Mouse (Mus musculus): ENCODE data around the gene Slc39a7. TPM values are rescaled to one million over a fixed set of nuclear protein-coding genes. Genes with fewer than 3 reads are reported as not detected.

Gene Slc39a7
- polyA plus RNA-seq, 1 experiment = 57.2 TPM

DNA sequence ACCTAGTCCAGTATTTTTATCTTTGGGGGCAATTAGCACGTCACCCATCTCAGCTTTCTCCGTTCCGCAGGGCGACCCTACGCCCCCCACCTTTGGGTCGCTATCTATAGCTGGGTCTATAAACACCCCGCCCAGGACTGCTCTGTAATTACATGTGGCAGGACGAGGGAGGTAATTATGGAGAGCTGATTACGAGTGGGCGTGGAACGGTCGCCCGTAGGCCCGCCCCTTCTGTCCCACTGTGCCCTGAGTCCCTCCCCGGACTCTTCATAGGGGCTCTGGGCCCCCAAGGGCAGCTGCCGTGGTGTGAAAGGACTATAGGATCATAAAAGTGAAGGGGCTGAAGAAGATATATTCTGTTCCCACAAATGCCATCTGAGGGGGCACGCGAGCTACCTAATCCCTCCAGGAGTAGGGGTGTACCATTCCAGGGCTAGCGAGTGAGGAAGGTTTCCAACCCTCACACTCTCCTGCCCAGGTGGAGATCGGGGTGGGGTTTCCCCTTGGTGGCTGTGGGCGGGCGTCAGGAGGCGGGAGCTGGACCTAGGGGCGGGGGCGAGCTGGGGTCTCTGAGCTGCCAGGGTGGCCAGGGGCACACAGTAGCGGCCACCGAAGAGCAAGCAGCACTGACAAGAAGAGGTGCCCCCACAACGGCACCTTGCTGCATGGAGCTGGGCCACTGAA is 7.5 kb upstream of the Slc39a7 start, which contains the start of gene Col11a2:
TSS of gene Col11a2 (plus strand) at position 560 of the 684 bp plus-strand sequence.
- Histone ChIP-seq H3K9ac (ENCODE audit: low read depth, poor library complexity, severe bottlenecking) (peak within 1 kb of the TSS; percentile 6; the same call in 1 of the 2 replicates), H3K9me3 (replicated peaks; ENCODE audit: control insufficient read depth, insufficient read depth, low read length, poor library complexity, severe bottlenecking) (no peaks in the 10 kb centered on the region), H3K27ac (ENCODE audit: insufficient read depth, low read length) (no peak within 1 kb of the TSS), H3K4me3 (ENCODE audit: low read depth, low read length) (no peak within 1 kb of the TSS), H3K4me1 (ENCODE audit: control insufficient read depth, insufficient read depth, low read length) (no peaks in the 10 kb centered on the region), H3K36me3 (ENCODE audit: control insufficient read depth, insufficient read depth, low read length, poor library complexity, severe bottlenecking) (0 out of 2 replicates have a peak, but pooled peaks cover 13% of the 10 kb centered on the region), H3K27me3 (ENCODE audit: control insufficient read depth, insufficient read depth, low read length, poor library complexity, severe bottlenecking) (no peaks in the 10 kb centered on the region)
- TF ChIP-seq CTCF (IDR thresholded peaks at IDR 0.05; ENCODE audit: low read depth, low read length) (no peak), POLR2A (IDR thresholded peaks at IDR 0.05; ENCODE audit: insufficient read depth, low read length) (no peak), EP300 (IDR thresholded peaks at IDR 0.05; ENCODE audit: insufficient read depth, low read depth, low read length) (no peak)

GRCm38 (mm10) chr17:34038440-34038839 is 7.0 kb upstream of the Slc39a7 start:
- TF ChIP-seq CTCF (IDR thresholded peaks at IDR 0.05; ENCODE audit: low read depth, low read length) (no peak), POLR2A (IDR thresholded peaks at IDR 0.05; ENCODE audit: insufficient read depth, low read length) (no peak), EP300 (IDR thresholded peaks at IDR 0.05; ENCODE audit: insufficient read depth, low read depth, low read length) (no peak)
- no peaks in the 10 kb centered on the region for H3K4me1 ChIP-seq (ENCODE audit: control insufficient read depth, insufficient read depth, low read length)
- H3K27me3 ChIP-seq (ENCODE audit: control insufficient read depth, insufficient read depth, low read length, poor library complexity, severe bottlenecking) = no peaks in the 10 kb centered on the region
- H3K9ac ChIP-seq (ENCODE audit: low read depth, poor library complexity, severe bottlenecking) = 0 out of 2 replicates have a peak overlapping the region, but pooled peaks have one; percentile 6
- no peak overlapping the region for H3K27ac ChIP-seq (ENCODE audit: insufficient read depth, low read length)
- H3K36me3 ChIP-seq (ENCODE audit: control insufficient read depth, insufficient read depth, low read length, poor library complexity, severe bottlenecking) = 0 out of 2 replicates have a peak, but pooled peaks cover 13% of the 10 kb centered on the region
- H3K4me3 ChIP-seq (ENCODE audit: low read depth, low read length) = no peak overlapping the region
- no peaks in the 10 kb centered on the region for H3K9me3 ChIP-seq (replicated peaks; ENCODE audit: control insufficient read depth, insufficient read depth, low read length, poor library complexity, severe bottlenecking)

- Histone ChIP-seq H3K4me3 (ENCODE audit: low read depth, low read length) (no peak overlapping the region), H3K27ac (ENCODE audit: insufficient read depth, low read length) (no peak overlapping the region), H3K4me1 (ENCODE audit: control insufficient read depth, insufficient read depth, low read length) (no peaks in the 10 kb centered on the region), H3K9me3 (replicated peaks; ENCODE audit: control insufficient read depth, insufficient read depth, low read length, poor library complexity, severe bottlenecking) (no peaks in the 10 kb centered on the region), H3K36me3 (ENCODE audit: control insufficient read depth, insufficient read depth, low read length, poor library complexity, severe bottlenecking) (0 out of 2 replicates have a peak, but pooled peaks cover 13% of the 10 kb centered on the region), H3K27me3 (ENCODE audit: control insufficient read depth, insufficient read depth, low read length, poor library complexity, severe bottlenecking) (no peaks in the 10 kb centered on the region), H3K9ac (ENCODE audit: low read depth, poor library complexity, severe bottlenecking) (no peak overlapping the region)
- TF ChIP-seq POLR2A (IDR thresholded peaks at IDR 0.05; ENCODE audit: insufficient read depth, low read length) = no peak
Measured at GRCm38 (mm10) chr17:34037241-34037640, 5.8 kb upstream of the Slc39a7 start.

- Histone ChIP-seq H3K4me3 (ENCODE audit: low read depth, low read length) (no peak overlapping the region), H3K4me1 (ENCODE audit: control insufficient read depth, insufficient read depth, low read length) (no peaks in the 10 kb centered on the region), H3K9ac (ENCODE audit: low read depth, poor library complexity, severe bottlenecking) (no peak overlapping the region), H3K36me3 (ENCODE audit: control insufficient read depth, insufficient read depth, low read length, poor library complexity, severe bottlenecking) (0 out of 2 replicates have a peak, but pooled peaks cover 13% of the 10 kb centered on the region), H3K9me3 (replicated peaks; ENCODE audit: control insufficient read depth, insufficient read depth, low read length, poor library complexity, severe bottlenecking) (no peaks in the 10 kb centered on the region), H3K27me3 (ENCODE audit: control insufficient read depth, insufficient read depth, low read length, poor library complexity, severe bottlenecking) (no peaks in the 10 kb centered on the region), H3K27ac (ENCODE audit: insufficient read depth, low read length) (no peak overlapping the region)
- TF ChIP-seq CTCF (IDR thresholded peaks at IDR 0.05; ENCODE audit: low read depth, low read length) (no peak), EP300 (IDR thresholded peaks at IDR 0.05; ENCODE audit: insufficient read depth, low read depth, low read length) (no peak), POLR2A (IDR thresholded peaks at IDR 0.05; ENCODE audit: insufficient read depth, low read length) (no peak)
Measured at GRCm38 (mm10) chr17:34036647-34037046, 5.2 kb upstream of the Slc39a7 start.

DNA sequence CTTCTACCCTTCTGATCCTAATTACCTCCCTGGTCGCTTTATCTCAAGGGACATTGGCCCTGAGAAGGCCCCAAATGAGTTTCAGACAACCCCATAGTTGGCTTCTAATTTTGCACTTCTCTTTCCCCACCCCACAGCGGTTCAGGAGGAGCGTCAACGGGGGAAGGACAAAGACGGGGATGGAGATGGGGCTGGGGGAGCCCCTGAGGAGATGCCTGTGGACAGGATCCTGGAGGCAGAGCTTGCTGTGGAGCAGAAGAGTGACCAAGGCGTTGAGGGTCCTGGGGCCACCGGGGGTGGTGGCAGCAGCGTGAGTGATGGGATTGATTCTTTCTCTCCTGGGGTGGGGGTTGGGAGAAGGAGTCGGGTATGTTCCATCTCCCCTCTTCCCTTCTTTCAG is 4.0 kb upstream of the Slc39a7 start:
- Histone ChIP-seq H3K27me3 (ENCODE audit: control insufficient read depth, insufficient read depth, low read length, poor library complexity, severe bottlenecking) (no peaks in the 10 kb centered on the region), H3K36me3 (ENCODE audit: control insufficient read depth, insufficient read depth, low read length, poor library complexity, severe bottlenecking) (0 out of 2 replicates have a peak, but pooled peaks cover 13% of the 10 kb centered on the region), H3K4me3 (ENCODE audit: low read depth, low read length) (no peak overlapping the region), H3K4me1 (ENCODE audit: control insufficient read depth, insufficient read depth, low read length) (no peaks in the 10 kb centered on the region), H3K27ac (ENCODE audit: insufficient read depth, low read length) (no peak overlapping the region), H3K9me3 (replicated peaks; ENCODE audit: control insufficient read depth, insufficient read depth, low read length, poor library complexity, severe bottlenecking) (no peaks in the 10 kb centered on the region), H3K9ac (ENCODE audit: low read depth, poor library complexity, severe bottlenecking) (no peak overlapping the region)
- TF ChIP-seq CTCF (IDR thresholded peaks at IDR 0.05; ENCODE audit: low read depth, low read length) (no peak), POLR2A (IDR thresholded peaks at IDR 0.05; ENCODE audit: insufficient read depth, low read length) (no peak), EP300 (IDR thresholded peaks at IDR 0.05; ENCODE audit: insufficient read depth, low read depth, low read length) (no peak)

DNA sequence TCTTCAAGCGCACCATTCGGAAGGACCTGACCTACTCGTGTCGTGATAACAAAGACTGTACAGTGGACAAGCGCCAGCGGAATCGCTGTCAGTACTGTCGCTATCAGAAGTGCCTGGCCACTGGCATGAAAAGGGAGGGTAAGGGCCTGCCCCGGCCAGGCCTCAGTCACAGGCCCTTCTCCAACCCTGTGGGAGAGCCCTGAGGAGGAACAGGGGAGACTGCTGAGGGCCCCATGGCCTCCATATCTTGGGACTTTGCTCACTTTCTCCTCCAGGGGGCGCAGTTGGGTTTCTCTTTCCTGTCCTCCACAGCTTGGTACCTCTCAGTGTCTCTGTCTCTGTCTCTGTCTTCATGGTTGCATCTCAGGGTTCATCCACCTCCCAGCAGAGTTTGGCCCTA is 2.6 kb upstream of the Slc39a7 start:
- H3K36me3 ChIP-seq (ENCODE audit: control insufficient read depth, insufficient read depth, low read length, poor library complexity, severe bottlenecking) = peaks cover 26% of the 10 kb centered on the region
- H3K4me3 ChIP-seq (ENCODE audit: low read depth, low read length) = no peak overlapping the region

More for the DNA sequence above, 2.6 kb upstream of the Slc39a7 start:
- H3K27me3 ChIP-seq (ENCODE audit: control insufficient read depth, insufficient read depth, low read length, poor library complexity, severe bottlenecking) = no peaks in the 10 kb centered on the region
- H3K4me1 ChIP-seq (ENCODE audit: control insufficient read depth, insufficient read depth, low read length) = no peaks in the 10 kb centered on the region
- no peak for TF ChIP-seq EP300 (IDR thresholded peaks at IDR 0.05; ENCODE audit: insufficient read depth, low read depth, low read length)
- peak; percentile 67 for TF ChIP-seq CTCF (IDR thresholded peaks at IDR 0.05; ENCODE audit: low read depth, low read length)
- H3K27ac ChIP-seq (ENCODE audit: insufficient read depth, low read length) = no peak overlapping the region
- no peak overlapping the region for H3K9ac ChIP-seq (ENCODE audit: low read depth, poor library complexity, severe bottlenecking)
- H3K9me3 ChIP-seq (replicated peaks; ENCODE audit: control insufficient read depth, insufficient read depth, low read length, poor library complexity, severe bottlenecking) = no peaks in the 10 kb centered on the region
